Mouse (Mus musculus): ENCODE measurements around the gene Ina.

Ina gene

DNA sequence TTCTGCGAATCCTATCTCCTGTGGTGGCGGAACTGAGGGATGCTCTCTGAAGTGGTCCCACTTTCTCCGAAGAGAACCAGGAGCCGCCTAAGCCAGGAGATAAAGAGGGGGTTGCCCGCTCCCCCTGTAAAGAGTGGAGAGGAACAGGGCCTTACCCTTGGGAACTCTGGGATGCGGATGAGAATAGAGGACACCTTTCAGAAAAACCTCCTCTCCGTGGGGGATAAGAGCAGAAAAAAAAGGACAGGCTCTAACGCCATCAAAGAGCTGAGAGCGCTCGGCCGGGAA, 395 bp upstream of the Ina start:
- no peak for DNase-seq (ENCODE audit: low read depth, low spot score)

DNA sequence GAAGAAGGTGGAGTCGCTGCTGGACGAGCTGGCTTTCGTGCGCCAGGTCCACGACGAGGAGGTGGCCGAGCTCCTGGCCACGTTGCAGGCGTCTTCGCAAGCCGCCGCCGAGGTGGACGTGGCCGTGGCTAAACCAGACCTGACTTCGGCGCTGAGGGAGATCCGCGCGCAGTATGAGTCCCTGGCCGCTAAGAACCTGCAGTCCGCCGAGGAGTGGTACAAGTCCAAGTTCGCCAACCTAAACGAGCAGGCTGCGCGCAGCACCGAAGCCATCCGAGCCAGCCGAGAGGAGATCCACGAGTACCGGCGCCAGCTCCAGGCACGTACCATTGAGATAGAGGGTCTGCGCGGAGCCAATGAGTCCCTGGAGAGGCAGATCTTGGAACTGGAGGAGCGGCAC, 898 bp downstream of the Ina start:
- no peak for DNase-seq (ENCODE audit: low read depth, low spot score)

DNA sequence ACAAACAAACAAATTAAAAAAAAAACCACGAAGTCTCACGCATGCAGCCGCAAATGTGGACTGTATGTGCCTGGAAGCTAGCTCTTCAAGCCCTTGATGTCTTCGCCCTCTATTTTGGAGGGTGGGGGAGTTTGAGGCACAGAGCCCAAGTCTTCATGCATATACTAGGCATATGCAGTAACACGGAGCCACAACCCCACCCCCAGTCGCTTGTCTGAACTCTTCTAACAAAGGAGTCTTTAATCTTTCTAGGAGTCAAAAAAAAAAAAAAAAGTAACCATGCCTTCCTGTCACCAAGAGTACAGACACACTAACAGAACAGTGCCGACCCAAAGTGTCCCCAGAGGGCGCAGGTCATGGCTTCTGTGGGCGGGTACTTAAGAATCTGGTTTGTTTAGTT, 1.5 kb downstream of the Ina start:
- DNase-seq (ENCODE audit: low read depth, low spot score) = no peak

DNA sequence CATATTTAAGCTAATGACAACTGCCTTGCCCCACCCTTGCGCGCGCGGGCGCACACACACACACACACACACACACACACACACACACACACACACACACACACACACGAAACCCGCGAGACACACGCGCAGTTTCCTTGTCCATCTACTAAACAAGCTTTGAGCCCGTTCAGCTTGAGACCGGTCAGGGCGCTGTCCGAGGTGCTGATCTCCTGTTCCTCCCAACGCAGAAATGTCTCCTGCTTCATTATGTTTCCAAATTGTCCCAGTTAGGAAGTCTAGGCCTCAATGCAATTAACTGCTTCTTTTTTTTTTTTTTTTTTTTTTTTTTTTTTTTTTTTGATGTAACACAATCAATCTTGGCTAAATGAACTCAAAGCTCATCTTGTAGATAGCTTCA, 2.0 kb downstream of the Ina start:
- no peak for DNase-seq (ENCODE audit: low read depth, low spot score)

DNA sequence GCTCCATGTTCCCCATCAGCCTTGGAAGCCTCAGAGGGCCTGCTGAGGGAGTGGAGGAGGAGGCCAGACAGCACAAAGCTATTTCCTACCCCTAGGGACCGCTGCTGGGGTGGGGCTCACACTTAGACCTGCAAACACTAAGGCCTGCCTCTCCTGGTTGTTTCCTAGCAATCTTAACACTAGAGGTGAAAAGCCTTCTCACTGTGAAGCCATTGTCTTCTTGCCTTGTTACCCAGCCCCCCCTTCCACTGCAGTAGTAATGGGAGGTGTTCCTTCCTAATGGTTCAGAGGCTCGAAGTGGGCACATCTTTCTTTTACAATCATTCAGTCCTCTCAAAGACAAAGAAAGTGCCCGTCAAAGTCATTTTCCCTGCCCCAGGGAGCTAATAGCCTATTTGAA, 3.3 kb downstream of the Ina start:
- DNase-seq (ENCODE audit: low read depth, low spot score) = no peak

DNA sequence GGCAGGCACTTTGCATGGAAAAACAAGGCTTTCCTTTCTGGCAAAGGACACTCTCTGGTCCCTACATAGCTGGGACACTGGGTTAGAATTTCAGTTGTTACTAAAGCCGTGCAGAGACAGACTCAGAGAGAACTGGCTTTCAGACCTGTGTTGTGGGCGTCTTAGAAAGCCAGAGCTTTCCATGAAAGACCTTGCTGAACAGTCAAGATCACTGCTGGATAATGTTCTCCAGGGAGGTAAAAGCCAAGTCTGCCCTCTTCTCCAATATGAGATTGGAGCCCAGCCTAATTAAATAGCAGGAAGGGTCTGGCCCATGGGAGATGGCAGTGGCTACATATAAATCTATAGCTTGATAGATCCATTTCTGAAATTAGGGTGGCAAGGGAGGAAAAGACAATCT, 3.8 kb downstream of the Ina start:
- DNase-seq (ENCODE audit: low read depth, low spot score) = no peak

DNA sequence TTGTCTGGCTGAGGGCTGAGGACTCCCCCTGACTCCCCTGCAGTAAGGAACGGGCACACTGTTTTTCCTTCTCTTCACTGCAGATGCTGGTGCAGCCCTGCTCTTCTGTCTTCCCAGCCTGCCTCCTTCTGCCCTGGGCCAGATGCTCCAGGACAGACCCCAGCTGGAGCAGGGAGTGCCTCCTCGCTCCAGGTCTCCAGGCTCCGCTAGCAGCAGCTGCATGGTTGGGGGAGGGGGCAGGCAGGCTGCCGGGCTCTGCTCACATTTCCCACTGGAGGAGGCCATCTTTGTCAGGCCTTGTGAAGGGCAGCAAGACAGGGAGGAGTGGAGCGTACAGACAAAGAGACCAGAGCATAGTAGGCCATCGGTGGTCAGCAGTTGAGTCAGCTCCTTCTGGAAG, 4.8 kb downstream of the Ina start:
- DNase-seq (ENCODE audit: low read depth, low spot score) = no peak

DNA sequence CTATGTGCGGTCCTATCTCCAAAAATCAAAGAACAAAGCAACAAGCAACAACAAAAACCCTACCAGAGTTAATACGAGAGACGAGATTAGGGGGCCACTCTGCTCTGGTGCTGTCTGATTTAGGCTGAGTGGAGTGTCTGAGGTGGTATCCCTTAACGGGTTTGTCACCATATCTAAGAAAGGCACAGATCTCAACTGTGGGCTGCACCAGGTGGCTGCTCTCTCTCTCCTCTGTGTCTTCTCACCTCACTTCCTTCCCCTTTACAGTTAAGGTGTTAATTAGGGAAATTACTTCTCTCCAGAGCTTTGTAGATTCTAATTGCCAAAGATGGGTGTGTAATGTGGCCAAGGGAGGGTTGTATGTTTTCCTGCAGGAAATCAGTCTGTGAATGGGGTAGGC, 8.2 kb downstream of the Ina start:
- no peak for DNase-seq (ENCODE audit: low read depth, low spot score)

DNA sequence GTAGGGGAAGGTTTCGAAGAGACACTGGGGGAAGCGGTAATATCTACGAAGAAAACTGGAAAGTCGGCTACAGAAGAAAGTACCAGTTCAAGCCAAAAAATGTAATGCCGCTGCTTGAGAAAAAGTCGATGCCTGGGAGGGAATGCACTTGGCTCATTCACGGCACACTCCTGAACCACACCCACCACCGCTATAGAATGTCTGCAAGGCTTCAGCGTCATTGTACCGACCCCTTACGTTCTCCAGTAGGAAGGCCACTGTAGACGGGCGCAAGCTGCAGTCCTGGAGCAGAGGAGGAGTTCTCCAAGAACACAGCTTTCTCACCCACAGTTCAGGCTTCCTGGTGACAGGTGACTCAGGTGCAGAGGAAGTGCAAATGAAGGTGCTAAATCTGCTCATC, 9.0 kb downstream of the Ina start:
- no peak for DNase-seq (ENCODE audit: low read depth, low spot score)

DNA sequence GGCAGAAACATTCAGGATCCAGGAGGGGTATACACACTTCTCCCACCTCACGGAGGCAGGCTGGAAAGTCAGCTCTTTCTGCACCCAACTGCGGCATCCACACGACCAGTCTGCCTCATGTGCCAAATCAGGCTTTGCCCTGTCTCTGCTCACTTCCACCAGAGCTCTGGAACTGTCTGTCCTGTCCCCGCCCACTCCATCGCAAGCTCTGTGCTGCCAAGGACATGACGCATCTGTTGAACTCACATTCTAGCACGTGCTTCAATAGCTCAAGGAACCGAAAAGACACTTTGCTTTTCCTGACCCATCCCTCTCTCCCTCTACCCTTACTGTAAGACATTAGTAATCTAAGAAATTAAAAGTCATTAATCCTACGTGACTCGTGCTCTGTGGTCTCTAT, 10.5 kb downstream of the Ina start:
- DNase-seq (ENCODE audit: low read depth, low spot score) = no peak

DNA sequence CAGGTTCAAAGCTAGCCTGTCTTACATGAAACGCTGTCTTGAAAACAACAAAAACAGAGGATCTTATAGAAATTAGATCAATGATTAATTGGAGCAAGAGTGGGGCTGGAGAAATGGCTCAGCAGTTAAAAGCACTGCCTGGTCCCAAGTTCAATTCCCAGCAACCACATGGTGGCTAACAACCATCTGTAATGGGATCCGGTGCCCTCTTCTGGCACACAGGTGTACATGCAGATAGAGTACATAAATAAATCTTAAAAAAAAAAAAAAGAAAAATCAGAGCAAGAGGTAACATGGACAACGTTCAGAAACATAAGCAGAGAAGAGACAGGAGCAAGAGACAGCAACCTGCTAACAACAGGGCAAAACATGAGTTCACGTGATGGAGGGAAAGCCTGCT, 12.0 kb downstream of the Ina start:
- no peak for DNase-seq (ENCODE audit: low read depth, low spot score)

DNA sequence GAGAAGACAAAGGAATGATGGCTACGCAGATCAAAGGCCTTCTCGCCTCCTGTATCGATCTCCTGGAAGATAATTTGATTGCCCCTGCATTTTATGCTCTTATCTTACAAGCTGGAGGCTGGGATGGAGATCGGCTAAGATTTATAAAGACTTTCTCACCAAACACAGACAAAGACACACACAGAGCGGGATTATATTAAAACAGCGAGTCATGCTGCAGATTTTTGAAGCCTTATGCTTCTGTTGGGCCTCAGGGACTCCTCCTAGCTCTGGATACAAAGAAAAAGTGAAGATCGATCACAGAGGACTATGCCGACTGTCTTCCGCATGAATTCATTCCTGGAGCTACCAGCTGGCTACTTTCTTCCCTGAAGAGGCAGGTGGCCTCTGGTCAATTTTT, 15.3 kb downstream of the Ina start:
- no peak for DNase-seq (ENCODE audit: low read depth, low spot score)

DNA sequence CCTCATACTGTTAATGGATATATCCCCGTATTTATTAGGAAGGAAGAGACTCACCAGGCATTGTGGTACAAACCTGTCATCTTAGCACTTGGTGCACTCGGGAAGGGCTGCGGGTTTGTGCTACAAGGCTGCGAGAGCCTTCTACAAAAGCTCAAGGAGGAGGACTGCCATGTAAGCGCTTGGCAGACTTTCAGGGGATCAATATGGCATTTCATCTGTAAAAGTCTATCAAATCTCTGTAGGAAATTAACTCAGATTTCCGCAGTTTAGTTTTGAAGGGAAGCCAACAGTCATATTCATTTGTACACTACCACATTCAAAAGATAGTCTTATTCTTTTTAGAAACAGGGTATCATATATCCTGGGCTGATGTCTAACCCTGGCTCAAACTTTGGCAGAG, 17.3 kb downstream of the Ina start:
- DNase-seq (ENCODE audit: low read depth, low spot score) = no peak

DNA sequence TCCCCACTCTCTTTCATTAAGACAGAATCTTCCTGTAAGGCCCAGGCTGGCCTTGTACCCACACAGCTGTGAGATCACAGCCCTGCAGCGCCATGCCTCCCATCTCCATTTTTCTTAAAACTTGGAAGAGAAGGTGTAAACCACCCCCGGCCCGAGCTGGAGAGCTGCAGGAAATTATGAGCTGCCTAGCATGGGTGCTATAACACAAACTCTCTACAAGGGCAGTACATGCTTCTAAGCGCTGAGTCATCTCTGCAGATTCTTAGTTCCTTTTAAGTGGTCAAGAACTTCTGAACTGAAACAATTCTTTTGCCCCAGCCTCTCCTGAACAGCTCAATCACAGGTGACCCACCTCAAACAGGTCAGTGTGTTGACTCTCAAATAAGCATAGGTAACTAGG, 20.4 kb downstream of the Ina start:
- no peak for DNase-seq (ENCODE audit: low read depth, low spot score)

DNA sequence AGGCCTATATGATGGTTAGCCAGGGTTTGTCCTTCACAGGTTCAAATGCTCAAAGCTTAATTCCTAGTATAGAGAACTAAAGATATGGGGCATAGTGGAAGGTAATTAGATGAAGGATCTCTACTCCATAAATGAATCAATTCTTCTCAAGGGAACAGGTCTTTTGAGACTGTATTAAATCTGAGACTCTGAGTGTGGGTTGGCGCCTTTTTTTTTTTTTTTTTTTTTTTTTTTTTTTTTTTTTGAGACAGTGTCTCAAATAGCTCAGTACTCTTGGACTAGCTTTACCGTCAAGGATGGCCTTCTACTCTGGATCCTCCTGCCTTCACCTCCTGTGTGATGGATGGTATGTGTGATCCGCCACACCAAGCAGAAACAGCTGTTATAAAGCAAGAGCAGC, 22.1 kb downstream of the Ina start:
- DNase-seq (ENCODE audit: low read depth, low spot score) = no peak

DNA sequence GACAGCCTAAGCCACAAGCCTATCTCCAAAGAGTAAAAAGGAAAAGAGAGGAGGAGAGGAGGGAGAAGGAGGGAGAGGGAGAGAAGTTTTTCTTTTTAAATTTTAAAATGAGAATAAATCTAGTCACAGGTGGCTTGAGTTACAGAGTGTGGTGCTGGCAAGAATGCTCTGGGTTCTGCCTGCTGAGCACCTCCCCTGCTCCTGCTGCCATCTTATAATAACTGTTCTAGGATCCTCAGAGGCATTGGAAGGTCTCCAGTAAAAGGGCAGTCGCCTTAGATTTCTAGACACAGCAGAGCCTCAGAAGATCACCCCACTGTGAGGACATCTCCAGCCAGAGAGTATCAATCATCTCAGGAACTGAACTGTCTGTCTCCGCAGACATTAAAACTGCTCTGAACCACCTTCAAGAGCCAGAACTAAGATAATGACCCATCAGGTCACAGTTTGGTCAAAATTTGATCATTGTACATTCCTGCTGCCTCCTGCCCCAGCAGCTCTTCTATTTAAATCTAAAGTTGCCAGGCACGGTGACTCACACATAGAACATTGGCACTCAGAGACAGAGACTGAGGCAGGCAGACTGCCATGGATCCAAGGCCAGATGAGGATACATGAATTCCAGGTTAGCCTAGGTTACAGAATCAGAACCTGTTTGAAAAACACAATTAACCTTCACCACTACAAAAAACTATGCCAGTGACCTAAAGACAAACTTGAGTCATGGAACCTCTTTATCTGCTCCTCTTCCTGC, 26.4 kb downstream of the Ina start:
- no peak for DNase-seq (ENCODE audit: low read depth, low spot score)

DNA sequence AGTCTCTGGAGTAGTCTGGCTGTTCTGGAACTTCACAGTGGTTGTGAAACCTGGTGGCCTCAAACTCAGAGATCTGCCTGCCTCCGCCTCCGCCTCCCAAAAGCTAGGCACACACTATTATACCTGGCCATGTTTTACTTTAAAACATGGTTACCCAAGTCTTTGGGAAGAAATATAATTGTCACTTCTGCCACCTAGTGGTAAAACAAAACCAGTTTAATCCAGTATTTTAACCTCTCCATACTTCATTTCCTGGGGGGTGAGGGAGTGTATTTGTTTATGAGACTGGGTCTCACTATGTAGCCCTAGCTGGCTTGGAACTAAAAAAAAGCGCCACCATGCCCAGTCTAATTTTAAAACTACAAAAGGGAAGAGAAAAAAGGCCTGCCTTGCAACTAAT, 29.1 kb downstream of the Ina start:
- DNase-seq (ENCODE audit: low read depth, low spot score) = no peak

DNA sequence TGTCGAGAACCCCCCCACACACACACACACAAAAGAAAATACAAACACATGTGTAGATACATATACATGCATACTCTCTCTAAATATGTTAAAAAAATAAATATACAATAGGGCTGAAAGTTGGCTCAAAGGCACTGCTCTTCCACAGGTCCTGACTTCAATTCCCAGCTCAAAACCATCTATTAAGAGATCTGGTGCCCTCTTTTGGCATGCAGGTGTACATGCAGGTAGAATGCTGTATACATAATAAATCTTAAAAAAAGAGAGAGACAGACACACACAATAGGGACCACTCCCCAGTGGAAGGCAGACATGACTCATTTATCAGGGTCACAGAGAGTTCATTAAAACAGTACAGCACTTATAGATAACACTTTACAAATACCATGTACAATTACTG, 31.8 kb downstream of the Ina start:
- no peak for DNase-seq (ENCODE audit: low read depth, low spot score)

DNA sequence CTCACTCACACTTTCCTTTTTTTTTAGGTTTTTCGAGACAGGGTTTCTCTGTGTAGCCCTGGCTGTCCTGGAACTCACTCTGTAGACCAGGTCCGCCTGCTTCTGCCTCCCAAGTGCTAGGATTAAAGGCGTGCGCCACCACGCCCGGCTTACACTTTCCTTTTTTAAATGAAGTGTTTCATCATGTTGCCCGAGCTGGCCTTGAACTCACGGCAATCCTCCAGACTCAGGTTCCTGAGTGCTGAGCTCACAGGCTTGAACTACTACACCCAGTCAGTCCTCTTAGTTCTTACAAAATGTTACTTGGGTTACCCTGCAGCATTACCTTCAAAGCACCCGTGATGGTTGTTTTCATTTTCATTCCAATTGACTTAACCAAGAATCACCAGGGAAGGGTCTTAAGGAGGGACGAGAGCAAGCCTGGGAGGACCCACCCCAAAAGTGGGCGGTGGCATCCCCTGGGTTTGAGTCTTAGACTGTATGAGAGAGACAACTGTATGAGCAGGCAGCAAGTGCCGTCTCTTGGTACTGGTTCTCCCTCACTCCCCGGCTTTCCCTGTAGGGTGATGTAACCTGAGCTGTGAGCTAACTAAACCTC, 32.8 kb downstream of the Ina start:
- DNase-seq (ENCODE audit: low read depth, low spot score) = no peak

DNA sequence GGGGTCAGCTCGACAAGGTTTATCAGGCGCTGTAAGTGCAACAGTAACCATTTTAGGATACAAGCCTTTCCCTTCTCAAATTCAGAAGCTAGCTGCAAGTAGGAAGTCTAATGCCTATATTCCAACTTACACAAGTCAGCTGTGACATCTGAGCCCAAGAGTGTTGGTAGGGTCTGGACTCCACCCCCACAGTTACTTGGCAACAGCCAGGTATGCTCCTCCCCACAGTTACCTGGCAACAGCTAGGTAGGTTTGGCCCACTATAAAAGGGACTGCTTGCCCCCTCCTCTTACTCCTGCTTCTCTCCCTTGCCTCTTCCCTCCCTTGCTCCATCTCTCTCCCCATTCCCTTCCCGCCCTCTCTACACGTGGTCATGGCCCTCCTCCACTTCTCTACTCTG, 34.6 kb downstream of the Ina start:
- DNase-seq (ENCODE audit: low read depth, low spot score) = no peak

DNA sequence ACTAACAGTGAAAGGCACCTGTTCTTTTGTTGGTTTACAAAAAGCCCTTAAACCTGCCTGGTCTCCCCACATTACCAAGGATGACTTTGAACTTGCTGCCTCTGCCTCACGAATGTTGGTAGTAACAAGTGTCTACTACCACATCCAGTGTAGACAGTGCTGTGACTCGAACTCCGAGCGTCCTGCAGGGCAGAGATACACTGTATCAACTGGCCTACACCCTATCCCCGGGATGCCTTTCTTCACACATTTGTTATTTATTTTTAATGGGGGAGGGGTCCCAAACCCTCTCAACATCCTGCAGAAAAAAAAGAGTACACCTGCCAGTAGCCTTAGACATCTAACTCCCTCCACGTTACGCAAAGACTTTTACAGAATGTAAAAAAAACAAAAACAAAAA, 35.3 kb downstream of the Ina start:
- no peak for DNase-seq (ENCODE audit: low read depth, low spot score)

DNA sequence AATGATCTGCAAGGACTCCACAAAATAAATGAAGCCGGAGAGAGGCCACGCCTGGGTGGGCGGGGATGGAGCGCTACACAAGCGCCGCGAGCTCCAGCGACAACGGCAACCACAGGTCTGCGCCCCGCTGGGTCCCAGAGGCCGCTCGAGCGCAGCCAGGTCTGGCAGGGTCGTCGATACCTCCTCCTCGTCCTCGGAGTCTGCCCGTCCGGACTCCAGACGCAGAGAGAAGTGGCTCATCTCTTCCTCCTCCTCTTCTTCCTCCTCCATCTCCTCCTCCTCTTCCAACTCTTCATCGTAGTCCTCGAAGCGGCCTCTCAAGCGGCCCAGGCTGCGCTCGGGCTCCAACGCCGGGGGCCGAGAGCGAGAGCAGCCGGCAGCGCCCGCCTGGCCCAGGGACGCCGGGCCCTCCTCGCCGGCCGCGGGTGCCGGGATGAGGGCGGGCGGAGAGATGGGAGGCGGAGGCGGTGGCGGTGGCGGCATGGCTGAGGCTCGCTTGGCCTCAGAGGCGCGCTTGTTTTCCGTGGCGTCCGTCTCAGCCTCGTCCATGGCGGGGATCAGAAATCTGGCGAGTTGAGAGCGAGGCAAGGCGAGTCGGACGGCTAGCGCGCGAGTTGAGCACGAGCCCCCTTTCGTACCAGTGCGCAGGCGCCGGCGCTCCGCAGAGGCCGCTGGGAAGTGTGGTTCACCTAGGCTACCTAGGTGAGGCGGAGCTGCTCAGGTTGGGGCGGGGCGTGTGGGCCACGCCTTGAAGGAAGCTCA, 36.0 kb downstream of the Ina start, which contains the start of gene Pcgf6:
TSS of gene Pcgf6 (minus strand) at position 636 of the 762 bp plus-strand sequence.
- peak; percentile 73 for DNase-seq (ENCODE audit: low read depth, low spot score)

DNA sequence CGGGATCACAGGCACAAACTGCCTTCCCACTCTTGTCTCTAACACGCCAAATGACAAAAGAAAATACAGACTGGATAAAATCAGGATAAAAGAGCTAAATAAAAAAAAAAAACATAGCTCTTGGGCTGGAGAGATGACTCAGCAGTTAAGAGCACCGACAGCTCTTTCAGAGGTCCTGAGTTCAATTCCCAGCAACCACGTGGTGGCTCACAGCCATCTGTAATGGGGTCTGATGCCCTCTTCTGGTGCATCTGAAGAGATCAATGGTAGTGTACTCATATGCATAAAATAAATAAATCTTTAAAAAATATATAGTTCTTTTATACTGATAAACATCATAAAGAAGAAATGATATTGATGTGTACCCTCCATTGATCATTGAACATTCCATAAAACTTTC, 38.4 kb downstream of the Ina start:
- DNase-seq (ENCODE audit: low read depth, low spot score) = no peak
